Mouse (Mus musculus) hindbrain, embryonic 15.5 days (tissue): ENCODE measurements around the gene Ptpn11. TPM values are rescaled to one million over a fixed set of nuclear protein-coding genes. Genes with fewer than 3 reads are reported as not detected.
A peak's percentile ranks its signal among the peaks of the same experiment; 100 is the strongest.
"Not testable (repeated sequence)": the region's sequence is repeated elsewhere in the genome, so short reads cannot be mapped to it uniquely, and the experiment has no call there.

Experiments
- ATAC-seq: fragments of 200-750 bp; cut with Nextera tagmentation; 2 replicates; pipeline ENCODE4 v1.8.0; 2017; ENCODE audit warnings: low read depth, moderate number of reproducible peaks, moderate TSS enrichment; ENCODE audit not compliant: low FRiP score
- H3K27ac ChIP-seq: fragments of 300-500 bp; sonication (generic); replicated peaks from 2 replicates; pipeline ENCODE4 v1.5.1; 2015; ENCODE audit warnings: mild to moderate bottlenecking, inconsistent platforms
- H3K27me3 ChIP-seq: fragments of 300-500 bp; sonication (generic); 2 replicates; pipeline ENCODE4 v1.6.1; 2015; ENCODE audit warnings: control low read depth, inconsistent platforms
- H3K36me3 ChIP-seq: fragments of 300-500 bp; sonication (generic); 2 replicates; pipeline ENCODE4 v1.6.1; 2015; ENCODE audit warnings: control low read depth, inconsistent platforms
- H3K4me1 ChIP-seq: fragments of 300-500 bp; sonication (generic); replicated peaks from 2 replicates; pipeline ENCODE4 v1.6.1; 2015; ENCODE audit warnings: control low read depth, inconsistent platforms
- H3K4me2 ChIP-seq: fragments of 300-500 bp; sonication (generic); 2 replicates; pipeline ENCODE4 v1.6.1; 2015; ENCODE audit warnings: moderate library complexity, mild to moderate bottlenecking, inconsistent platforms
- H3K4me3 ChIP-seq: fragments of 300-500 bp; sonication (generic); 2 replicates; pipeline ENCODE4 v1.5.1; 2015; ENCODE audit warnings: mild to moderate bottlenecking, inconsistent platforms
- H3K9ac ChIP-seq: fragments of 300-500 bp; sonication (generic); 2 replicates; pipeline ENCODE4 v1.6.1; 2015; ENCODE audit warnings: inconsistent platforms
- H3K9me3 ChIP-seq: fragments of 300-500 bp; sonication (generic); 2 replicates; pipeline ENCODE4 v1.6.1; 2016; ENCODE audit warnings: control low read depth, inconsistent platforms
- WGBS: fragments of 180-500 bp; shearing (Covaris S2); methylation state at CpG from one replicate; pipeline ENCODE4 v1.1.7; 2015; 5-methylcytosine and 5-hydroxymethylcytosine counted together
- polyA plus RNA-seq: library from polyadenylated mRNA; unstranded; fragments of >200 nt; fragmentation: Nextera tagmentation; extraction: Ambion mirVana; gene quantifications from 2 replicates; pipeline ENCODE4 v1.2.1, GENCODE M21; 2015

Gene Ptpn11
- polyA plus RNA-seq, 1 experiment from 2014 or later, result 20.0 TPM

- H3K4me3 ChIP-seq, ATAC-seq, H3K36me3 ChIP-seq, H3K9ac ChIP-seq, H3K9me3 ChIP-seq, H3K27ac ChIP-seq, H3K4me2 ChIP-seq, H3K27me3 ChIP-seq: not testable (repeated sequence)
- WGBS, result 86% methylated on average over 4 of the region's 4 CpGs
- peaks cover 28% of the 10 kb centered on the region for H3K4me1 ChIP-seq
These were observed 32.8 kb upstream of the Ptpn11 start for GRCm38 (mm10) chr5:121224020-121224419.

DNA sequence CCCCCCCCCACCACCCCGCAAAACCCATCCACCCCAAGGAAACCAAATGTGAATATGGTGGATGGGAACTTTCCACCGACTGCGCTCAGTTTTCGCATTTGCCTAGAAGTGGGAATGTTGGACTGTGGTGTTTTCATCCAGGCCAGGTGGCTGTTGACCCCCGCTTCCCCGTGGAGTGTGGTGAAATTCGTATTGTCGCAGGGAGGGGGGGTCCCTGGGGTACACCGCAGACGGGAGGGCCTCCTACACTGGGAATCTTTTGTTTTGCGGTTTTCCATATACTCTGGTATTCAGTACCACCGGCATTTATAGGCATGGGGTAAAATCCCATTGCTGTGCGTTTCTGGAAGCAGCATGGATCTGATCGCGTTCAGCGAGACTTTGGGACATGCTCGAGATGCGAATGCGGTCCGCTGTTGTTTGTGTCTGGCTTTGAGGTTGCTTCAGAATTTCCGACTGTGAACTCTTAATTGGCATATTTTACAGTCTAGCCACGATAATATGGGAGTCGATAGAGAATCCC is 30.2 kb upstream of the Ptpn11 start:
- Histone ChIP-seq H3K4me2 (peak overlapping the region; percentile 85), H3K9me3 (no peaks in the 10 kb centered on the region), H3K4me1 (peaks cover 27% of the 10 kb centered on the region), H3K4me3 (peak overlapping the region; percentile 87), H3K36me3 (no peaks in the 10 kb centered on the region), H3K9ac (peak overlapping the region; percentile 91), H3K27ac (peak overlapping the region; percentile 92), H3K27me3 (no peaks in the 10 kb centered on the region)
- peak; percentile 36; the same call in 1 of the 2 replicates for ATAC-seq
- WGBS, result 7% methylated on average over 23 of the region's 23 CpGs

GRCm38 (mm10) chr5:121220732-121221301 is 29.6 kb upstream of the Ptpn11 start:
- Histone ChIP-seq H3K36me3 (no peaks in the 10 kb centered on the region), H3K27me3 (no peaks in the 10 kb centered on the region), H3K9ac (peak overlapping the region; percentile 91), H3K4me1 (peaks cover 22% of the 10 kb centered on the region), H3K27ac (peak overlapping the region; percentile 92), H3K4me2 (peak overlapping the region; percentile 85), H3K4me3 (peak overlapping the region; percentile 87), H3K9me3 (no peaks in the 10 kb centered on the region)
- ATAC-seq, result peak; percentile 70
- 0% methylated on average over 36 of the region's 38 CpGs for WGBS

DNA sequence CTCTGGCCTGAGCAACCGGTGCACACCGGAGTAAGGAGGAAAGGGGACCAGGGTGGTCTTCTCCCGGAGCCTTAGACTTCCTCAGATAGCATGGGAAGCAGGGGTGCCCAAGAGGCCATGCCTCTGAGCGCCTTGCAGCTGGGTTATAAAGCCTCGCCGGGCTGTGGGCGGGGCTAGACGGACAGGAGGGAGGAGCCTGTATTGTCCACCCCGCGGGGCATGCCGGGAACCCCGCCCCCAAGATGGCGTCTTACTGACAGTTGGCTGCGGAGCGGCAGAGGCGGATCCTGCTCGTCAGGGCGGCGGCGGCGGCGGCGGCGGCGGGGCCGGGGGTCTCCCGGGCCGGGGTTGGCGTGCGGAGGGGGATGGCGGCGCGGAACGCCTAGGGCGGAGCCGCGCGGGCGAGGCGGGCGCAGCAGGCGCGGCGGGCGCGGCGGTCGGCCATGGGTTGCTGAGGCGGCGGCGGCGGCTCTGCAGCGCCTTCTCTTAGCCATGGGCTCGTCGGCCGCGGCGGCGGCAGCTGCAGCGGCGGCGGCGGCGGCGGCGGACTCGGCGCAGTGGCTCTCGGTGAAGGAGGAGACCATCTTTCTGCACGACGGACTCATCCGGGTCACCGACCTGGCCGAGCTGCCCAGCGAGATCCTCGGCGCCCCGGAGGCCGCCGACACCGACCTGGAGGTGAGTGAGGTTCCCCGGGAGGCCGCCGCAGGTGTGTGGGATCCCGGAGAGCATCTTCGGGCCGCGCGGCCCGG is 29.0 kb upstream of the Ptpn11 start, which contains the start of gene Hectd4:
TSS of gene Hectd4 (plus strand) at position 240 of the 752 bp plus-strand sequence.
- Histone ChIP-seq H3K4me3 (peak within 1 kb of the TSS; percentile 87), H3K4me1 (peaks cover 18% of the 10 kb centered on the region), H3K36me3 (no peaks in the 10 kb centered on the region), H3K9me3 (no peaks in the 10 kb centered on the region), H3K27ac (peak within 1 kb of the TSS; percentile 92), H3K4me2 (peak within 1 kb of the TSS; percentile 85), H3K27me3 (no peaks in the 10 kb centered on the region), H3K9ac (peak within 1 kb of the TSS; percentile 91)
- peak; percentile 85 for ATAC-seq
- WGBS, result under 1% methylated on average over 44 of the region's 90 CpGs

- no peaks in the 10 kb centered on the region for H3K27me3 ChIP-seq
- H3K4me1 ChIP-seq, result peaks cover 16% of the 10 kb centered on the region
- no peak overlapping the region for H3K4me3 ChIP-seq
- no peak overlapping the region for H3K4me2 ChIP-seq
- H3K36me3 ChIP-seq, result no peaks in the 10 kb centered on the region
- H3K27ac ChIP-seq, result no peak overlapping the region
- H3K9ac ChIP-seq, result no peak overlapping the region
- H3K9me3 ChIP-seq, result no peaks in the 10 kb centered on the region
- WGBS, result 80% methylated on average over 1 of the region's 1 CpGs
- ATAC-seq, result no peak
These were observed 28.0 kb upstream of the Ptpn11 start for GRCm38 (mm10) chr5:121219190-121219589.

GRCm38 (mm10) chr5:121217313-121217634 is 26.1 kb upstream of the Ptpn11 start:
- Histone ChIP-seq H3K27ac (no peak overlapping the region), H3K4me1 (peaks cover 7% of the 10 kb centered on the region), H3K4me3 (no peak overlapping the region), H3K9ac (no peak overlapping the region), H3K27me3 (no peaks in the 10 kb centered on the region), H3K4me2 (no peak overlapping the region), H3K9me3 (no peaks in the 10 kb centered on the region), H3K36me3 (peaks cover 2% of the 10 kb centered on the region)
- WGBS, result 83% methylated on average over 2 of the region's 2 CpGs
- ATAC-seq, result no peak

DNA sequence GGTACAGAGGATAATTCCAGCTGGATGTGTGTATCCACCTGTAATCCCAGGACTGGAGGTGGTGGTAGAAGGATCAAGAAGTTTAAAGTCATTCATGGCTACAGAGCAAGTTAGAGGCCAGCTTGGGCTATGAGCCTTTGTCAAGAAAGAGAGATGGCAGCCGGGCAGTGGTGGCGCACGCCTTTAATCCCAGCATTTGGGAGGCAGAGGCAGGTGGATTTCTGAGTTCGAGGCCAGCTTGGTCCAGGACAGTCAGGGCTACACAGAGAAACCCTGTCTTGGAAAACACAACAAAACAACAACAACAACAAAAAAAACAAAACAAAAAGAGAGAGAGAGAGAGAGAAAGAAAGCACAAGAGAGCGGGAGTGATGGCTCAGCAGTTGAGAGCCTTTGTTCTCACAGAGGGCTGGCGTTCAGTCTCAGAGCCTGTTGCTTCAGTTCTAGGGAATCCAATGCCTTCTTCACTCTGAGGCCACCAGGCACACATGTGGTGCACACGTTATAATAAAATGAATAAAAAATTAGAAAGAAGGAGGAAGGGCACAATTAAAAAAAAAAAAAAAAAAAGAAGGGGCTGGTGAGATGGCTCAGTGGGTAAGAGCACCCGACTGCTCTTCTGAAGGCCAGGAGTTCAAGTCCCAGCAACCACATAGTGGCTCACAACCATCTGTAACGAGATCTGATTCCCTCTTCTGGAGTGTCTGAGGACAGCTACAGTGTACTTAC is 25.6 kb upstream of the Ptpn11 start:
- H3K4me2 ChIP-seq, H3K4me1 ChIP-seq, H3K27ac ChIP-seq, H3K9me3 ChIP-seq, H3K4me3 ChIP-seq, H3K27me3 ChIP-seq, ATAC-seq, H3K9ac ChIP-seq, H3K36me3 ChIP-seq: not testable (repeated sequence)
- 90% methylated on average over 9 of the region's 9 CpGs for WGBS

- no peaks in the 10 kb centered on the region for H3K27me3 ChIP-seq
- H3K36me3 ChIP-seq, result peaks cover 14% of the 10 kb centered on the region
- no peak overlapping the region for H3K27ac ChIP-seq
- no peaks in the 10 kb centered on the region for H3K4me1 ChIP-seq
- ATAC-seq, result no peak
- no peaks in the 10 kb centered on the region for H3K9me3 ChIP-seq
- 73% methylated on average over 12 of the region's 12 CpGs for WGBS
- H3K4me2 ChIP-seq, result no peak overlapping the region
- H3K9ac ChIP-seq, result no peak overlapping the region
- H3K4me3 ChIP-seq, result no peak overlapping the region
These were observed 24.9 kb upstream of the Ptpn11 start for GRCm38 (mm10) chr5:121216126-121216446.

- H3K27ac ChIP-seq, result no peak overlapping the region
- H3K9ac ChIP-seq, result no peak overlapping the region
- no peaks in the 10 kb centered on the region for H3K27me3 ChIP-seq
- H3K9me3 ChIP-seq, result no peaks in the 10 kb centered on the region
- H3K36me3 ChIP-seq, result peaks cover 19% of the 10 kb centered on the region
- no peak overlapping the region for H3K4me2 ChIP-seq
- ATAC-seq, result no peak
- H3K4me1 ChIP-seq, result no peaks in the 10 kb centered on the region
- 48% methylated on average over 13 of the region's 13 CpGs for WGBS
- H3K4me3 ChIP-seq, result no peak overlapping the region
These were observed 24.4 kb upstream of the Ptpn11 start for GRCm38 (mm10) chr5:121215380-121216125.

- WGBS, result 59% methylated on average over 7 of the region's 7 CpGs
- ATAC-seq, result no peak
These were observed 23.5 kb upstream of the Ptpn11 start for GRCm38 (mm10) chr5:121214707-121215106.

GRCm38 (mm10) chr5:121212108-121212507 is 20.9 kb upstream of the Ptpn11 start:
- H3K36me3 ChIP-seq, result peaks cover 52% of the 10 kb centered on the region
- H3K4me1 ChIP-seq, result no peaks in the 10 kb centered on the region
- no peak overlapping the region for H3K27ac ChIP-seq
- 93% methylated on average over 6 of the region's 6 CpGs for WGBS
- no peak for ATAC-seq
- H3K27me3 ChIP-seq, result no peaks in the 10 kb centered on the region
- H3K4me2 ChIP-seq, result no peak overlapping the region
- no peak overlapping the region for H3K4me3 ChIP-seq
- no peak overlapping the region for H3K9ac ChIP-seq
- no peaks in the 10 kb centered on the region for H3K9me3 ChIP-seq

More at GRCm38 (mm10) chr5:121214707-121215106, 23.5 kb upstream of the Ptpn11 start:
- Histone ChIP-seq H3K4me1 (no peaks in the 10 kb centered on the region), H3K4me3 (no peak overlapping the region), H3K9me3 (no peaks in the 10 kb centered on the region), H3K36me3 (peaks cover 26% of the 10 kb centered on the region), H3K27ac (no peak overlapping the region), H3K4me2 (no peak overlapping the region), H3K27me3 (no peaks in the 10 kb centered on the region), H3K9ac (no peak overlapping the region)

DNA sequence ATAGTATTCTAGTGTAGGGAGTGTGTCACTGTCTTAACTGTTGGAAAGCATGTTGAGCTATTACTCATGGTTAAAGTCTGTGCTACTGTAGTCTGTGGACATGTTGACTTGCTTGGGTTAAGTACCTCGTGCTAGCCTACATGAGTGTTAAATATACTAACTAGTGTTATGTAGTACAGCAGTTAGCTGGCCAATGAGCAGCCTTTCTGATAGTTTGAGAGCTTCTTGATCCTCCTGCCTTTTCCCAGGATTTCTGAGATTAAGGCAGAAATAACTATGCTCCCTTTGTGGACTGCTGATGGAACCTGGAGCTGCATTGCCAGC is 19.4 kb upstream of the Ptpn11 start:
- peaks cover 67% of the 10 kb centered on the region for H3K36me3 ChIP-seq
- H3K9me3 ChIP-seq, result no peaks in the 10 kb centered on the region
- H3K27me3 ChIP-seq, result no peaks in the 10 kb centered on the region
- peaks cover 15% of the 10 kb centered on the region for H3K4me1 ChIP-seq
- no peak for ATAC-seq
- no peak overlapping the region for H3K4me3 ChIP-seq
- no peak overlapping the region for H3K27ac ChIP-seq
- 94% methylated on average over 1 of the region's 1 CpGs for WGBS
- H3K9ac ChIP-seq, result no peak overlapping the region
- no peak overlapping the region for H3K4me2 ChIP-seq
